Mouse (Mus musculus) liver, embryonic 15.5 days (tissue): ENCODE data around the gene Olfr523. TPM values are rescaled to one million over a fixed set of nuclear protein-coding genes. Genes with fewer than 3 reads are reported as not detected.
"Not testable (repeated sequence)": the region's sequence is repeated elsewhere in the genome, so short reads cannot be mapped to it uniquely, and the experiment has no call there.

Experiments
- ATAC-seq: fragments of 200-750 bp; cut with Nextera tagmentation; 2 replicates; pipeline ENCODE4 v1.8.0; 2017; ENCODE audit warnings: moderate number of reproducible peaks, mild to moderate bottlenecking, moderate library complexity; ENCODE audit not compliant: insufficient read depth
- H3K27ac ChIP-seq: fragments of 300-500 bp; sonication (generic); replicated peaks from 2 replicates; pipeline ENCODE4 v1.5.1; 2015; ENCODE audit warnings: mild to moderate bottlenecking, inconsistent platforms
- H3K27me3 ChIP-seq: fragments of 300-500 bp; sonication (generic); 2 replicates; pipeline ENCODE4 v1.6.1; 2015; ENCODE audit warnings: mild to moderate bottlenecking, inconsistent platforms
- H3K36me3 ChIP-seq: fragments of 300-500 bp; sonication (generic); replicated peaks from 2 replicates; pipeline ENCODE4 v1.6.1; 2015; ENCODE audit warnings: moderate library complexity, mild to moderate bottlenecking, inconsistent platforms
- H3K4me1 ChIP-seq: fragments of 300-500 bp; sonication (generic); replicated peaks from 2 replicates; pipeline ENCODE4 v1.6.1; 2015; ENCODE audit warnings: inconsistent platforms
- H3K4me2 ChIP-seq: fragments of 300-500 bp; sonication (generic); 2 replicates; pipeline ENCODE4 v1.6.1; 2015; ENCODE audit warnings: moderate library complexity, mild to moderate bottlenecking, inconsistent platforms
- H3K4me3 ChIP-seq: fragments of 300-500 bp; sonication (generic); replicated peaks from 2 replicates; pipeline ENCODE4 v1.5.1; 2015; ENCODE audit warnings: mild to moderate bottlenecking, inconsistent platforms
- H3K9ac ChIP-seq: fragments of 300-500 bp; sonication (generic); 2 replicates; pipeline ENCODE4 v1.6.1; 2015; ENCODE audit warnings: moderate library complexity, mild to moderate bottlenecking, inconsistent platforms
- H3K9me3 ChIP-seq: fragments of 300-500 bp; sonication (generic); replicated peaks from 2 replicates; pipeline ENCODE4 v1.6.1; 2016; ENCODE audit warnings: inconsistent platforms
- WGBS: fragments of 180-500 bp; shearing (Covaris S2); methylation state at CpG from one replicate; pipeline ENCODE4 v1.1.7; 2015; ENCODE audit warnings: mixed read lengths; ENCODE audit not compliant: insufficient replicate concordance; 5-methylcytosine and 5-hydroxymethylcytosine counted together
- polyA plus RNA-seq: library from polyadenylated mRNA; unstranded; fragments of >200 nt; fragmentation: Nextera tagmentation; extraction: Ambion mirVana; gene quantifications from 2 replicates; pipeline ENCODE4 v1.2.1, GENCODE M21; 2015

Olfr523 gene
- not detected in 2 replicates for polyA plus RNA-seq

DNA sequence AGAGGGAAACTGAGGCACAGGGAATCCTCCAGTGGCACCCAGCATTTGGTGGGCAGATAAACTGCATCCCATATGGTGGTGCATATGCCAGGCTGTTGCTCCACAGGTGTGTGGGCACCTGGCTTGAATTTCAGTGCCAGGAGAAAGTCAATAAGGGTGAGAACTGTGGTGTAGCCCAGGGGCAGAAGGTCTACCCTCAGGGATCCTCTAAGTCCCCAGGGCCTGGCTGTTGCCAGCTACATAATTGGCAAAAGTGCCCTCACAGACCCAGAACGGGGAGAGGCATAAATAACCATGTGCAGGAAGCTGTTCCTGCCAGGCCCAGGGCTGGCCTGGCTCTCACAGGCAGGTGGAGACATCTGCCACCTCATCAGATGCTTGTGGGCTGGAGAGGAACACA, at the start of gene Olfr523:
Olfr523 (plus strand) TSS at position 282 of the 400 bp plus-strand sequence.
- Histone ChIP-seq H3K4me3 (no peak within 1 kb of the TSS), H3K27me3 (no peaks in the 10 kb centered on the region), H3K36me3 (no peaks in the 10 kb centered on the region), H3K4me2 (no peak within 1 kb of the TSS), H3K9me3 (no peaks in the 10 kb centered on the region), H3K27ac (no peak within 1 kb of the TSS), H3K9ac (no peak within 1 kb of the TSS), H3K4me1 (no peaks in the 10 kb centered on the region)
- 22% methylated on average over 1 of the region's 1 CpGs for WGBS
- ATAC-seq, result no peak

DNA sequence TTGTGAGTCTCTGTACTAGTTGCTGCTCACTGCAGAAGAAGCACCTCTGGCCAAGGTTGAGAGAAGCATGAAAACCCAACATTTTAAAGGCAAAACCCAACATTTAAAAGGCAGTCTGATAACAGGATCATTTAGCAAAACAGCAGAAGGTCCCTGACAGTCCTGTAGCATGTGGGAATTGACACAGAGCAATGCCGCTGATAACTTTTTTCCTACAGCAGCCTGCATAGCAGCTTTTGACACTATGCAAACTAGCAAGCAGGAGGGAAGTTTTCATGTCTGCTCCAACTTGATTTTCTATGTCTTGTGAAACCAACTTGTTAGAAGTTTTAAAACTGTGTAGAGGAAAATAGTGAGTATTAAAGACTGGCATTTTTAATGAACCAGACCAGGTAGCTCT, 48.6 kb upstream of the Olfr523 start:
- ATAC-seq, result no peak
- no peaks in the 10 kb centered on the region for H3K9me3 ChIP-seq
- 81% methylated on average over 1 of the region's 1 CpGs for WGBS

DNA sequence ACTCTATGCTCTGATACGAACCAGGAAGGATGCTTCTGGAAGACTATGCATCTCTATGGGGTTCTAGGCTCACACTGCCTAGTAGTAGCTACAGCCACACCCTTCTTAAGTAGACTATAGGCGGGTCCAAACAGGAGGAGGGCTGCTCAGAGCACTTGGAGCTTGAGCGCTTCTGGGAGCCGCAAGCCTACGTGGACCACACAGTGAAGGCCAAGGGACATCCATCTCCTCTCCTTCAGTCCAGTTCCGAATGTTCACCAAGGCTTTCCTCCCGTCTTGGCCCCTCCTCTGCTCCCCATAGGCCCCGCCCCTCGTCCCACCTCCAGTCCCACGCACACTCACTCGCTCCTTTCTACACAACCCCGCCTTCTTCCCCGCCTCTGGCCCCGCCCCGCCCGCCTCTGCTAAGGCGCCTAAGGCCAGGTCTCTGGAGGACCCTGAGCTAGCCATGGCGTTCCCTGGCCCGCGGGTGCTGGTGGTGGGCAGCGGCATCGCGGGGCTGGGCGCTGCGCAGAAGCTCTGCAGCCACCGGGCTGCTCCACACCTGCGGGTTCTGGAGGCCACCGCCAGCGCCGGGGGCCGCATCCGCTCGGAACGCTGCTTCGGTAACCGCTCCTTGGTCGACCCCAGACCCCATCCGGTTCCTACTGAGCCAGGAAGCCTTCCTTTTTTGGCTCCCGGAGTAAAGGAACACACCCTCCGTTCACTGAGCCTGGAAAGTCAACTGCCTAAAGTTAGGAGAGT, 47.6 kb upstream of the Olfr523 start:
- peak overlapping the region; percentile 51; the same call in 1 of the 2 replicates for H3K27ac ChIP-seq
- WGBS, result under 1% methylated on average over 40 of the region's 40 CpGs

More for the DNA sequence above, 48.6 kb upstream of the Olfr523 start:
- H3K27me3 ChIP-seq, result no peaks in the 10 kb centered on the region
- H3K4me1 ChIP-seq, result peaks cover 29% of the 10 kb centered on the region
- no peak overlapping the region for H3K9ac ChIP-seq
- no peak overlapping the region for H3K27ac ChIP-seq
- H3K4me2 ChIP-seq, result no peak overlapping the region
- H3K4me3 ChIP-seq, result no peak overlapping the region
- 0 out of 2 replicates have a peak, but pooled peaks cover 3% of the 10 kb centered on the region for H3K36me3 ChIP-seq

DNA sequence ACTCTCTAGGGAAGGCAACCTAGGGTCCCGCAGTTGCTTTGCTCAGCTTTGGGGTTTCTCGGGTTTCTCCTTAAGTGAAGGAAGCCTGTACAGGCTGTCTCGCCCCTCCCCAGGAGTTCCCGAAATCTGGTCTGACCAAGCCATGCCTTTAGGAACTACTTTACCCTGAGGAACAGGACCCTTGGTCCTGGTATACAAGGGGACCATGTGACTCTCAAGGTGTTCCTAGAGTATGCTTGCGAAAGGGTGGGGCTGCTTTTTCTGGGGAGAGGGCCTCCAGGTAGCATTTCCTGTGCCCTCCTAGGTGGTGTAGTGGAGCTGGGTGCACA, 47.0 kb upstream of the Olfr523 start:
- Histone ChIP-seq H3K9ac (peak overlapping the region; percentile 78), H3K4me1 (peaks cover 29% of the 10 kb centered on the region), H3K36me3 (peaks cover 10% of the 10 kb centered on the region; the same call in 1 of the 2 replicates), H3K4me2 (peak overlapping the region; percentile 95), H3K4me3 (peak overlapping the region; percentile 72), H3K9me3 (no peaks in the 10 kb centered on the region), H3K27ac (peak overlapping the region; percentile 51; the same call in 1 of the 2 replicates), H3K27me3 (no peaks in the 10 kb centered on the region)
- 7% methylated on average over 5 of the region's 5 CpGs for WGBS
- 0 out of 2 replicates have a peak, but pooled peaks have one; percentile 6 for ATAC-seq

More for the DNA sequence above, 47.6 kb upstream of the Olfr523 start:
- Histone ChIP-seq H3K4me2 (peak overlapping the region; percentile 95), H3K9ac (peak overlapping the region; percentile 78), H3K4me3 (peak overlapping the region; percentile 72), H3K27me3 (no peaks in the 10 kb centered on the region), H3K36me3 (peaks cover 10% of the 10 kb centered on the region; the same call in 1 of the 2 replicates), H3K9me3 (no peaks in the 10 kb centered on the region), H3K4me1 (peaks cover 29% of the 10 kb centered on the region)
- ATAC-seq, result peak; percentile 98

DNA sequence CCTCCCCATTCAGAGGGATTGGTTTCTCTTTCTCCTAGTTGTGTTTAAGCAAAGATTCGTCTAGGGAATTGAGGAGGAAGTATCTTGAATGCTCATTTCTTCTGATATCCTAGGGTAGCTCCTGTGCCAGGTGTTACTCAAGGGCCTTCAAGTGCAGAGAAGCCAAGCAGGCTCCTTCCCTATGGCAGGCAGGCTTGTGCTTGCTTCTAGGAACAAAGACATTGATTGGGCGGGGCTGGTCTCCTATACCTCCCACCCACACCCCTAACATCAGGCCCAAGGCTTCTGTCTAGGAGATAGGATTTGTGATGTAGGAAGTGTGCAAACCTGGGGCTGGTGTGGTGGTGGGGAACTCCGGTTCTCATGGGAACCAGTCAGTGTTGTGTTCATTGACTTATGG, 46.1 kb upstream of the Olfr523 start:
- WGBS, result 54% methylated on average over 3 of the region's 3 CpGs
- ATAC-seq, result no peak
- no peak overlapping the region for H3K9ac ChIP-seq
- peak overlapping the region; percentile 10; the same call in 1 of the 2 replicates for H3K4me2 ChIP-seq
- H3K27me3 ChIP-seq, result no peaks in the 10 kb centered on the region
- H3K27ac ChIP-seq, result no peak overlapping the region
- no peak overlapping the region for H3K4me3 ChIP-seq
- H3K9me3 ChIP-seq, result no peaks in the 10 kb centered on the region
- peaks cover 29% of the 10 kb centered on the region for H3K4me1 ChIP-seq
- peaks cover 10% of the 10 kb centered on the region; the same call in 1 of the 2 replicates for H3K36me3 ChIP-seq

DNA sequence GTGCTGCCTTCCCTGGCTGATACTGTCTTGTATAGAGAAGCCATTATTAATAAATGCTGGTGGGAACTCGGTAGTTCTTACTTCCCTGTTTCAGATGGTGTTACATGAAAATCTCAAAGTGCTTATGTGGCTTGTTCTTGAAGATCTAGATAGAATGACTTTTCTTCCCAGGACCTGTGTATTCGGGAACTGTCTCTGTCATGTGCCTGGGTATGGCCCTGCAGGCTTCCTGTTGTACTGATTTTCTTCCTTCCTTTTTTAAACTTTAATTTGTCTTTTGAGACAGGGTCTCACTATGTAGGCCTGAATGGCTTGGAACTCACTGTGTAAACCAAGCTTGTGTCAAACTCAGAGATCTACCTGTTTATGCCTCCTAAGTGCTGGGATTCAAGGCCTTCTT, 45.1 kb upstream of the Olfr523 start:
- no peak overlapping the region for H3K4me2 ChIP-seq
- peaks cover 10% of the 10 kb centered on the region; the same call in 1 of the 2 replicates for H3K36me3 ChIP-seq
- H3K4me1 ChIP-seq, result peaks cover 23% of the 10 kb centered on the region
- 25% methylated on average over 2 of the region's 2 CpGs for WGBS
- H3K9ac ChIP-seq, result no peak overlapping the region
- no peaks in the 10 kb centered on the region for H3K27me3 ChIP-seq
- H3K27ac ChIP-seq, result no peak overlapping the region
- H3K4me3 ChIP-seq, result no peak overlapping the region
- no peaks in the 10 kb centered on the region for H3K9me3 ChIP-seq
- no peak for ATAC-seq

DNA sequence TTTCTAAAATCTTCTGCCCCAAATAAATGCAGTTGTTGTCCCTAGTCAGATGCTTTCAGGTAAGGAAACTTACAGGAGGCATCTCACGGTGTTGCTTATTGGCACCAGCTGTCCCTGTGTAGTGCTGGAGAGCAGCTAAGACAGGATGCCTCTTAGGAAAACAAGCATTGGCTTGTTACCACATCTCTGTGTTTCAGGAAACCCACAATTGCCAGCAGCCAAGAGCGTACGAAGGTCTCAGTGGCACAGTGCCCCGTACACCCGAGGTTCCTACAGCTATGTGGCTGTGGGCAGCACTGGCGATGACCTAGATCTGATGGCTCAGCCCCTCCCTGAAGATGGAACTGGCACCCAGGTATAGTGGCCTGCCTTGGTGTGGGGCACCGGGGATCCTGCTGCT, 40.8 kb upstream of the Olfr523 start:
- not testable (repeated sequence) for H3K27me3 ChIP-seq, H3K9ac ChIP-seq, H3K9me3 ChIP-seq, H3K4me2 ChIP-seq, H3K4me3 ChIP-seq, H3K4me1 ChIP-seq, H3K27ac ChIP-seq, ATAC-seq
- WGBS, result 61% methylated on average over 7 of the region's 7 CpGs
- H3K36me3 ChIP-seq, result peaks cover 10% of the 10 kb centered on the region; the same call in 1 of the 2 replicates

DNA sequence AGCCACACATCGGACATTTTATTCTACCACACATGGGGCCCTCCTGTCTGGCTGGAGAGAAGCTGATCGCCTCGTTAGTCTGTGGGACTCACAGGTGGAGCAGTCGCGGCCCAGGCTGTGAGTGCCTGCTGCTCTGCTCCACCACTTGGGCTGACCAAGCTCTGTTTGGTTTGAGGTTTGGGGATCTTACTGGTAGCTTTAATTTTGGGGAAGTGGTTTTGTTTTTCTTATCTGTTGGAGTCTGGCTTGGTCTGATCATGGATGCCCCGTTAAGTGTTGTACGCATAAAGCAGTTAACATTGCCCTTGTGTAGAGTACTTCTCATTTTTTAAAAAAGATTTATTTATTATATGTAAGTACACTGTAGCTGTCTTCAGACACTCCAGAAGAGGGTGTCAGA, 39.0 kb upstream of the Olfr523 start:
- Histone ChIP-seq H3K4me1 (peaks cover 11% of the 10 kb centered on the region), H3K36me3 (peaks cover 10% of the 10 kb centered on the region; the same call in 1 of the 2 replicates)
- not testable (repeated sequence) for H3K27ac ChIP-seq, H3K4me2 ChIP-seq, H3K9me3 ChIP-seq, H3K27me3 ChIP-seq, H3K9ac ChIP-seq, H3K4me3 ChIP-seq, ATAC-seq
- WGBS, result 19% methylated on average over 7 of the region's 7 CpGs

DNA sequence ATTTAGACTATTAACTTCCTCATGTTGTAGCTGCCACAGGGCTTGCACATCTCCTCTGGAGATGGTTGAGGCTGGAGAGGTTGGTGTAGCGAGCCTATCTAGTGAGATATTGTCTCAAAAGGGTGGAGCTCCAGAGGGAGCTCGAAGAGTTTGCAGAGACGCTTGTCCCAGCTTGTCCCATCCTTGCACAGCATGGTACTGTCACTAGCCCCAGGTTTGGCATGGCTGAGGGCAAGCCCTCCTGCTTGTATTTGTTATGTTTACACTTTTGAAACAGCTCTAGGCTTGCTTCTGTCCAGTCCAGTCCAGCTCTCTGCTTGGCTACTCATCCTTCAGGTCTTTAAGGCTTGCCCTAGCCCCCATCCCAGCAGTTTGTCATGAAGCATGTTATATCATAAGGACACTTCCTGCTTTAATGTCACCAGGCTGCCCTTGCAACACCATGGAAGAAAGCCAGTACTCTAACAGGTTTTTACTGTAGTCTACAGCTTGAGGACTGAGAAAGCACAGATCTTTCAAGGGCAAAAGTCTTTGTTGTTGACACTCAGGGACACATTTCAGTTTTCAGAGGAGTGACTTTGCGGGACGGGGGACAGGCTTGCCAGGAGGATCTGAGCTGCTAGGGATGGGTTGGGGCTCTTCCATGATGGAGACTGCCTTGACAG, 37.8 kb upstream of the Olfr523 start:
- WGBS, result 59% methylated on average over 5 of the region's 5 CpGs
- ATAC-seq, result no peak

DNA sequence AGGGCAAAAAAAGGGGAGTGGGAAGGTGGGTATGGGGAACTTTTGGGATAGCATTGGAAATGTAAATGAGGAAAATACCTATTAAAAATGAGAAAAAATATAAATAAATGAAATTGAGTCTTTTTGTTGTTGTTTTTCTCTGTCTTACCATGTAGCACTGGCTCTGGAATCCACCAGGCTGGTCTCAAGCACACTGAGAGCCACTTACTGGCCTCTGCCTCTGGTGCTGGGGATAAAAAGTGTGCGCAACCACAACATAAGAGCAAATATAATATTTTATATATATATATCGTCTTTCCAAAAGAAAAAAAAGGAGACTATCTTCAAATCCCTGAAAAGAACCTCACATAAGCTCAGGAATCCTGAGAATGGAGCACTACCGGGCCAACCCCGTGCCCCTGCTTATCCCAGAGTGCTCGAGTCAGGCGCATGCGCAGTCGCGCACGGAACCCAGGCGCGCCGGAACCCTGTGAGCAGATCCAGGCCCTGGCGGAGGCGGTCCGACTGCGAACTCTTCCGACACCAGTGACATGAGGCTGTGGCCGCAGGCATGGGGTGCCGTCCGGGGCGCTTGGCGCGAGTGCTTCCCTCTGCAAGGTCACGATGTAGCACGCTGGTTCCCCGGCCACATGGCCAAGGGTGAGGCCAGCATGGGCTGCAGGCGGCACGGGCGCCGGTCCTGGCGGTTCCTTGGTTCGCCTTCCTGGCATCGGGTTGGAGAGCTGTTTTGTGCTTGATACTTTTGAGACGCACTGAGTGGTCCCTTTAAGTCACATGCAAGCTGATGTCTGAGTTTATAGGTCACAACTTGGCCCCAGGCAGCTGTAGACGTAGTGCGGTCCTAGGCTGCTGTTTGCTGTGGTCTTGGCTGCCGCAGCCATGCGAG, 35.6 kb upstream of the Olfr523 start, which contains the start of gene Mtg1:
Mtg1 (plus strand) TSS at position 430 of the 886 bp plus-strand sequence.
- WGBS, result 2% methylated on average over 39 of the region's 39 CpGs
- Histone ChIP-seq H3K4me3 (peak within 1 kb of the TSS; percentile 76), H3K4me2 (peak within 1 kb of the TSS; percentile 79), H3K4me1 (peaks cover 14% of the 10 kb centered on the region), H3K27ac (peak within 1 kb of the TSS; percentile 67), H3K9ac (peak within 1 kb of the TSS; percentile 74), H3K27me3 (no peaks in the 10 kb centered on the region), H3K9me3 (no peaks in the 10 kb centered on the region), H3K36me3 (no peaks in the 10 kb centered on the region)
- ATAC-seq, result peak; percentile 97

More for the DNA sequence above, 37.8 kb upstream of the Olfr523 start:
- Histone ChIP-seq H3K27ac (no peak overlapping the region), H3K27me3 (no peaks in the 10 kb centered on the region), H3K9me3 (no peaks in the 10 kb centered on the region), H3K4me2 (no peak overlapping the region), H3K9ac (no peak overlapping the region), H3K4me1 (peaks cover 11% of the 10 kb centered on the region), H3K4me3 (no peak overlapping the region), H3K36me3 (no peaks in the 10 kb centered on the region)
